Mouse (Mus musculus): Measurements from ENCODE around the gene Ciao1. TPM values are rescaled to one million over a fixed set of nuclear protein-coding genes. Genes with fewer than 3 reads are reported as not detected.

Ciao1 gene
- polyA plus RNA-seq, 1 experiment from 2014 or later = 60.5 TPM

Other genes with a start within 250 kb of the Ciao1 start
- 9.6 TPM in 2 replicates for gene Ap4e1, start 239.1 kb downstream of the Ciao1 start, polyA plus RNA-seq (2014; fragmentation: Nextera tagmentation; extraction: Ambion mirVana)
- 46.0 and 50.0 TPM in 2 replicates for gene Blvra, start 177.2 kb downstream of the Ciao1 start, polyA plus RNA-seq (2014; fragmentation: Nextera tagmentation; extraction: Ambion mirVana)
- gene Ncaph, start 113.9 kb downstream of the Ciao1 start, polyA plus RNA-seq (2014; fragmentation: Nextera tagmentation; extraction: Ambion mirVana) = 60.4 and 68.2 TPM in 2 replicates
- 16.7 and 19.0 TPM in 2 replicates for gene Itpripl1, start 104.4 kb downstream of the Ciao1 start, polyA plus RNA-seq (2014; fragmentation: Nextera tagmentation; extraction: Ambion mirVana)
- gene 1810024B03Rik, start 39.5 kb downstream of the Ciao1 start, polyA plus RNA-seq (2014; fragmentation: Nextera tagmentation; extraction: Ambion mirVana) = 1.8 and 2.5 TPM in 2 replicates
- gene Snrnp200, start 39.4 kb downstream of the Ciao1 start, polyA plus RNA-seq (2014; fragmentation: Nextera tagmentation; extraction: Ambion mirVana) = 54.6 and 68.6 TPM in 2 replicates
- gene Tmem127, start 92 bp upstream of the Ciao1 start, polyA plus RNA-seq (2014; fragmentation: Nextera tagmentation; extraction: Ambion mirVana) = 25.6 and 25.9 TPM in 2 replicates
- gene Stard7, start 22.4 kb upstream of the Ciao1 start, polyA plus RNA-seq (2014; fragmentation: Nextera tagmentation; extraction: Ambion mirVana) = 81.0 and 85.5 TPM in 2 replicates
- 7.1 and 7.4 TPM in 2 replicates for gene Dusp2, start 88.3 kb upstream of the Ciao1 start, polyA plus RNA-seq (2014; fragmentation: Nextera tagmentation; extraction: Ambion mirVana)
- 0.09 and 0.14 TPM in 2 replicates for gene Astl, start 90.8 kb upstream of the Ciao1 start, polyA plus RNA-seq (2014; fragmentation: Nextera tagmentation; extraction: Ambion mirVana)
- 0.51 and 0.72 TPM in 2 replicates for gene Adra2b, start 115.4 kb upstream of the Ciao1 start, polyA plus RNA-seq (2014; fragmentation: Nextera tagmentation; extraction: Ambion mirVana)
- 0.26 and 0.39 TPM in 2 replicates for gene Gpat2, start 177.4 kb upstream of the Ciao1 start, polyA plus RNA-seq (2014; fragmentation: Nextera tagmentation; extraction: Ambion mirVana)
- gene Fahd2a, start 196.7 kb upstream of the Ciao1 start, polyA plus RNA-seq (2014; fragmentation: Nextera tagmentation; extraction: Ambion mirVana) = 16.6 and 19.3 TPM in 2 replicates